Mouse (Mus musculus) limb, embryonic 11.5 days (tissue): Measurements from ENCODE around the gene Hepacam. TPM values are rescaled to one million over a fixed set of nuclear protein-coding genes. Genes with fewer than 3 reads are reported as not detected.

Experiments
- ATAC-seq: fragments of 200-750 bp; cut with Nextera tagmentation; 2 replicates; pipeline ENCODE4 v1.8.0; 2017; ENCODE audit warnings: low read depth; ENCODE audit not compliant: insufficient number of reproducible peaks, low FRiP score, low TSS enrichment
- DNase-seq: peaks from one replicate; pipeline ENCODE4 v3.0.0-alpha.2; 2015; ENCODE audit warnings: low spot score
- H3K27ac ChIP-seq: fragments of 300-500 bp; sonication (generic); replicated peaks from 2 replicates; pipeline ENCODE4 v1.5.1; 2014; ENCODE audit warnings: low read depth, mild to moderate bottlenecking, low read length
- H3K27me3 ChIP-seq: fragments of 300-500 bp; sonication (generic); 2 replicates; pipeline ENCODE4 v1.6.1; 2014; ENCODE audit warnings: mild to moderate bottlenecking, low read length, mixed read lengths; ENCODE audit not compliant: control insufficient read depth, insufficient read depth
- H3K36me3 ChIP-seq: fragments of 300-500 bp; sonication (generic); 2 replicates; pipeline ENCODE4 v1.6.1; 2014; ENCODE audit warnings: mild to moderate bottlenecking, low read length, moderate library complexity, mixed read lengths; ENCODE audit not compliant: control insufficient read depth, insufficient read depth
- H3K4me1 ChIP-seq: fragments of 300-500 bp; sonication (generic); 2 replicates; pipeline ENCODE4 v1.6.1; 2014; ENCODE audit warnings: low read length, mixed read lengths; ENCODE audit not compliant: control insufficient read depth, insufficient read depth
- H3K4me2 ChIP-seq: fragments of 300-500 bp; sonication (generic); 2 replicates; pipeline ENCODE4 v1.6.1; 2014; ENCODE audit warnings: low read depth, mild to moderate bottlenecking, moderate library complexity; ENCODE audit not compliant: severe bottlenecking
- H3K4me3 ChIP-seq: fragments of 300-500 bp; sonication (generic); 2 replicates; pipeline ENCODE4 v1.5.1; 2014; ENCODE audit warnings: low read depth, low read length
- H3K9ac ChIP-seq: fragments of 300-500 bp; sonication (generic); 2 replicates; pipeline ENCODE4 v1.6.1; 2014; ENCODE audit warnings: mild to moderate bottlenecking, low read length
- H3K9me3 ChIP-seq: fragments of 300-500 bp; sonication (generic); 2 replicates; pipeline ENCODE4 v1.6.1; 2016; ENCODE audit warnings: low read length; ENCODE audit not compliant: control insufficient read depth
- WGBS: fragments of 180-500 bp; shearing (Covaris S2); extraction: QIAGEN DNeasy Blood & Tissue Kit; methylation state at CpG from one replicate; pipeline ENCODE4 v1.1.7; 2014; 5-methylcytosine and 5-hydroxymethylcytosine counted together
- polyA plus RNA-seq: library from polyadenylated mRNA; unstranded; fragments of >200 nt; fragmentation: Nextera tagmentation; extraction: Ambion mirVana; gene quantifications from 2 replicates; pipeline ENCODE4 v1.2.1, GENCODE M21; 2014

Hepacam gene
- polyA plus RNA-seq, 1 experiment from 2014 or later = 0.07 TPM

GRCm38 (mm10) chr9:37358713-37359330 lies 8.3 kb upstream of the Hepacam start:
- H3K4me3 ChIP-seq = no peak overlapping the region
- WGBS = 87% methylated on average over 7 of the region's 7 CpGs
- H3K9me3 ChIP-seq = no peaks in the 10 kb centered on the region
- no peak for DNase-seq
- no peaks in the 10 kb centered on the region for H3K4me1 ChIP-seq
- no peaks in the 10 kb centered on the region for H3K27me3 ChIP-seq
- no peaks in the 10 kb centered on the region for H3K36me3 ChIP-seq
- H3K9ac ChIP-seq = no peak overlapping the region
- H3K4me2 ChIP-seq = no peak overlapping the region
- no peak overlapping the region for H3K27ac ChIP-seq
- ATAC-seq = no peak

GRCm38 (mm10) chr9:37359331-37360220 lies 7.6 kb upstream of the Hepacam start:
- DNase-seq (peak; percentile 47), ATAC-seq (no peak; the same call in 1 of the 2 replicates)
- H3K36me3 ChIP-seq = no peaks in the 10 kb centered on the region
- WGBS = 70% methylated on average over 6 of the region's 6 CpGs
- peak overlapping the region; percentile 24; the same call in 1 of the 2 replicates for H3K9ac ChIP-seq
- H3K9me3 ChIP-seq = no peaks in the 10 kb centered on the region
- H3K27me3 ChIP-seq = no peaks in the 10 kb centered on the region
- no peak overlapping the region for H3K4me2 ChIP-seq
- no peaks in the 10 kb centered on the region for H3K4me1 ChIP-seq
- H3K27ac ChIP-seq = no peak overlapping the region; the same call in 1 of the 2 replicates
- H3K4me3 ChIP-seq = no peak overlapping the region

- H3K9ac ChIP-seq = no peak overlapping the region
- H3K4me1 ChIP-seq = no peaks in the 10 kb centered on the region
- ATAC-seq (no peak), DNase-seq (no peak)
- H3K36me3 ChIP-seq = no peaks in the 10 kb centered on the region
- H3K27ac ChIP-seq = no peak overlapping the region
- no peaks in the 10 kb centered on the region for H3K27me3 ChIP-seq
- no peak overlapping the region for H3K4me2 ChIP-seq
- H3K9me3 ChIP-seq = no peaks in the 10 kb centered on the region
- H3K4me3 ChIP-seq = no peak overlapping the region
These were observed 5.1 kb upstream of the Hepacam start for GRCm38 (mm10) chr9:37362084-37362483.

DNA sequence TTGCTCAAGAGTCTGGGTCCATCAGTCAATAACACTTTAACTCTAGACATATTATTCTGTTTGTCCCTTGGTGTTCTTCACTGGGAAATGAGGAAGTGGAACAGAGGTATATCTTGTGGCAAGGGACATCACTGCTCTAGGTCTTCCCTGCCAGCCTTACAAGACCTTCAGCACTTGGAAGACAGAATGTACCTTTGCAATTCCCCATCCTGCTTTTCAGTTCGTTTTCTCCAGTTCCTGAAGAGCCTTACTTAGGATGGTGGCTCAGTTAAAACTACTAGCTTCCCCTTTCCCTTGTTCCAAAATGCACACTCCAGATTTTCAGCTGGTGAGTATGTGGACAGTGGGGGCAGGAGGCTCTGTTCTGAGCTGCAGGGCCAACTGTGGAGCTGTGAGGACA lies 4.3 kb upstream of the Hepacam start:
- Histone ChIP-seq H3K4me3 (no peak overlapping the region), H3K27ac (no peak overlapping the region), H3K36me3 (no peaks in the 10 kb centered on the region), H3K4me1 (0 out of 2 replicates have a peak, but pooled peaks cover 2% of the 10 kb centered on the region), H3K9me3 (no peaks in the 10 kb centered on the region), H3K9ac (no peak overlapping the region), H3K4me2 (no peak overlapping the region), H3K27me3 (no peaks in the 10 kb centered on the region)
- WGBS = 63% methylated on average over 1 of the region's 1 CpGs
- ATAC-seq (no peak), DNase-seq (no peak)

GRCm38 (mm10) chr9:37363551-37363950 lies 3.6 kb upstream of the Hepacam start:
- no peak for ATAC-seq
- Histone ChIP-seq H3K9ac (no peak overlapping the region), H3K27ac (no peak overlapping the region), H3K4me3 (no peak overlapping the region), H3K9me3 (no peaks in the 10 kb centered on the region), H3K36me3 (no peaks in the 10 kb centered on the region), H3K4me1 (0 out of 2 replicates have a peak, but pooled peaks cover 3% of the 10 kb centered on the region), H3K27me3 (no peaks in the 10 kb centered on the region), H3K4me2 (no peak overlapping the region)
- DNase-seq = no peak
- WGBS = 64% methylated on average over 3 of the region's 3 CpGs

DNA sequence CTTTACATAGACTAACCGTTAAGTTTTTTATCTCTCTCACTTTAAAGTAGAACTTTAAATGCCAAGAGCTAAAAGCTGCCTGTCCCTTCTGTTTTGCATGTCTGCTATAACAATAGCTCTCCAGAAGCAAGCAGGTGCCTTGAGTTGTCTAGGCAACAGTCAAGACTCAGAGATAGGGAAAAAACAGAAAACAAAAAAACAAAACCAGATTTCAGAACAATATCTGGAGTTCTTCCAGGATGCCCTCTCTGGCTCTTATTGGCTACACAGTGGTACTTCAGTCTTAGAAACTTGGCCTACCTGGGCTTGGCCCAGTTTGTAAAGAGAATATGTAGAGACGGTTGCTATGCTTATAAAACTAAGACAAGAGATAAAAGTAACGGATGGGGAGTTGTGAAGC lies 2.8 kb upstream of the Hepacam start:
- Histone ChIP-seq H3K36me3 (no peaks in the 10 kb centered on the region), H3K27ac (no peak overlapping the region), H3K4me2 (no peak overlapping the region), H3K27me3 (no peaks in the 10 kb centered on the region), H3K9ac (no peak overlapping the region), H3K4me1 (0 out of 2 replicates have a peak, but pooled peaks cover 3% of the 10 kb centered on the region), H3K9me3 (no peaks in the 10 kb centered on the region), H3K4me3 (no peak overlapping the region)
- DNase-seq (no peak), ATAC-seq (no peak)
- 87% methylated on average over 3 of the region's 3 CpGs for WGBS

GRCm38 (mm10) chr9:37365706-37366105 lies 1.4 kb upstream of the Hepacam start:
- Histone ChIP-seq H3K9ac (no peak overlapping the region), H3K4me2 (no peak overlapping the region), H3K27me3 (no peaks in the 10 kb centered on the region), H3K36me3 (no peaks in the 10 kb centered on the region), H3K9me3 (no peaks in the 10 kb centered on the region), H3K4me1 (0 out of 2 replicates have a peak, but pooled peaks cover 3% of the 10 kb centered on the region), H3K4me3 (no peak overlapping the region), H3K27ac (no peak overlapping the region)
- ATAC-seq = no peak
- WGBS = 68% methylated on average over 5 of the region's 5 CpGs
- no peak for DNase-seq

GRCm38 (mm10) chr9:37368081-37368830 lies 1.1 kb downstream of the Hepacam start:
- Histone ChIP-seq H3K27ac (no peak overlapping the region), H3K4me2 (no peak overlapping the region), H3K9me3 (no peaks in the 10 kb centered on the region), H3K4me1 (0 out of 2 replicates have a peak, but pooled peaks cover 3% of the 10 kb centered on the region), H3K36me3 (no peaks in the 10 kb centered on the region), H3K4me3 (no peak overlapping the region), H3K9ac (no peak overlapping the region), H3K27me3 (no peaks in the 10 kb centered on the region)
- whole genome bisulfite sequencing = 77% methylated on average over 11 of the region's 11 CpGs
- DNase-seq (no peak), ATAC-seq (no peak)
